Mouse (Mus musculus): ENCODE results near the gene Cabp1. TPM values are rescaled to one million over a fixed set of nuclear protein-coding genes. Genes with fewer than 3 reads are reported as not detected.

Cabp1 gene
- polyA plus RNA-seq, 1 experiment from 2014 or later: 1.2 TPM

DNA sequence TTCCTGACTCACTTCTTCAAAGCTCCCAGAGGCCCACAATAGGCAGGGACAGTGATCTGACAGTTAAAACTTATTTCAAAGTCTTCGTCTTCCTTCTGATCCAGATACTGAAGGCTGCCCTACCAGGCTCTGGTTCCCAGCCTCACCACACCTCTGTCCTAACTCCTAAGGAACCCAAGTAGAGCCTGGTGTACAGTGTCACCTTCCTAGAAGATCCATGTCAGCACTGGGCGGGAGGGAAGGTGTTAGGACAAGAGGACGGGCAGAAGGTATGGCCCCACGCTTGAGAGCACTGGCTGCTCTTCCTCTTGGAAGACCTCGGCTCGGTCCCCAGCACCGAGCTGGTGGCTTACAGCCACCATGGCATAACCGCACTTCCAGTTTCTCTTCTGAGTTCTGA, 45.8 kb downstream of the Cabp1 start:
- no peaks in the 10 kb centered on the region for H3K9me3 ChIP-seq (ENCODE audit: control insufficient read depth, low read length)
- no peak overlapping the region for H3K4me3 ChIP-seq (ENCODE audit: low read depth, low read length)
- no peak overlapping the region for H3K4me2 ChIP-seq (ENCODE audit: low read depth, low read length, severe bottlenecking)
- no peak for DNase-seq (ENCODE audit: low spot score)
- H3K4me1 ChIP-seq (replicated peaks; ENCODE audit: control insufficient read depth, insufficient read depth, low read length): no peaks in the 10 kb centered on the region
- no peak overlapping the region for H3K27ac ChIP-seq (ENCODE audit: low read depth, low read length)
- no peaks in the 10 kb centered on the region for H3K27me3 ChIP-seq (ENCODE audit: control insufficient read depth, insufficient read depth, low read length)
- no peak overlapping the region for H3K9ac ChIP-seq (ENCODE audit: low read length)
- no peak for ATAC-seq (replicated peaks; ENCODE audit: low FRiP score)
- peaks cover 16% of the 10 kb centered on the region for H3K36me3 ChIP-seq (ENCODE audit: control insufficient read depth, insufficient read depth, low read length)
- 91% methylated on average over 8 of the region's 8 CpGs for WGBS

DNA sequence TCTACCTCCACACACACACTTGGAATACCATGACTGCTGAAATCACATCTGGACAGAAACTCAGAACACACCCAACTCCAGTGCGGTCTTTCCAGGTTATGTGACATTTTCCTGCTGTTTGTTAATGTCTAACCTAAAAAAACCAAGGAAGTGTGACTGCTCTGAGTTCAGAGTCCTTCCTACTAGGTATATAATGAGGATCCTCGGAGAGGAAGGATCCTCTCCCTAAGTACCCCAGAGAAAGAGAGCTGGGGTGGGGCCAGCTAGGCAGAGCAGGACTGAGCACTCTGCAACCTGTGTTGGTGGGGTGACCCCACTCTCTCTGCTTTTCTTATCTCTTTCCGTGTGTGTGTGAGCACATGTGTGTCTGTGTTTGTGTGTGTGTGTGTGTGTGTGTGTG, 46.8 kb downstream of the Cabp1 start:
- no peak overlapping the region for H3K4me2 ChIP-seq (ENCODE audit: low read depth, low read length, severe bottlenecking)
- no peak for ATAC-seq (replicated peaks; ENCODE audit: low FRiP score)

DNA sequence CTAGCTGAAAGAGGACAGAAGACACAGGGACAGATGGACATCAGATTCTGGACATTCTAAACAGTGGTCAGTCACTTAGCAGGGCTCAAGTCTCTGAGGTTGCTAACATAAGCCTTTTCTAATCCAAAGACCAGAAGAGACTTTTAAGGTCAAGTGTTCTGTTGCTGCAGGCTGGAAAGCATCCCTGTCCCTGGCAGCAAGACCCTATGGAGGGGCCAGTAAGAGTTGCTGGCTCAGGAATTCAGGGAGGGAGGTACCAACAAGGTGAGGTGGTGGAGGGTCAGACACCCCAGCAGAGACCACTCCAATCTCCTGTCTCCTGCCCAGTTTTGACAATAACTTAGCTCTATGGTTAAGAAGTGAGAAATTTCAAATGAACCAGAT, 47.4 kb downstream of the Cabp1 start:
- H3K36me3 ChIP-seq (ENCODE audit: control insufficient read depth, insufficient read depth, low read length): peaks cover 16% of the 10 kb centered on the region
- no peak overlapping the region for H3K4me3 ChIP-seq (ENCODE audit: low read depth, low read length)
- ATAC-seq (replicated peaks; ENCODE audit: low FRiP score) (no peak), DNase-seq (ENCODE audit: low spot score) (no peak)
- no peak overlapping the region for H3K4me2 ChIP-seq (ENCODE audit: low read depth, low read length, severe bottlenecking)
- H3K9ac ChIP-seq (ENCODE audit: low read length): no peak overlapping the region
- no peaks in the 10 kb centered on the region for H3K27me3 ChIP-seq (ENCODE audit: control insufficient read depth, insufficient read depth, low read length)
- H3K4me1 ChIP-seq (replicated peaks; ENCODE audit: control insufficient read depth, insufficient read depth, low read length): no peaks in the 10 kb centered on the region
- no peak overlapping the region for H3K27ac ChIP-seq (ENCODE audit: low read depth, low read length)
- H3K9me3 ChIP-seq (ENCODE audit: control insufficient read depth, low read length): no peaks in the 10 kb centered on the region

More for the DNA sequence above, 46.8 kb downstream of the Cabp1 start:
- H3K4me1 ChIP-seq (replicated peaks; ENCODE audit: control insufficient read depth, insufficient read depth, low read length): no peaks in the 10 kb centered on the region
- DNase-seq (ENCODE audit: low spot score): no peak
- H3K27ac ChIP-seq (ENCODE audit: low read depth, low read length): no peak overlapping the region
- peaks cover 16% of the 10 kb centered on the region for H3K36me3 ChIP-seq (ENCODE audit: control insufficient read depth, insufficient read depth, low read length)
- WGBS: 95% methylated on average over 3 of the region's 3 CpGs
- no peaks in the 10 kb centered on the region for H3K27me3 ChIP-seq (ENCODE audit: control insufficient read depth, insufficient read depth, low read length)
- no peaks in the 10 kb centered on the region for H3K9me3 ChIP-seq (ENCODE audit: control insufficient read depth, low read length)
- no peak overlapping the region for H3K9ac ChIP-seq (ENCODE audit: low read length)
- no peak overlapping the region for H3K4me3 ChIP-seq (ENCODE audit: low read depth, low read length)

DNA sequence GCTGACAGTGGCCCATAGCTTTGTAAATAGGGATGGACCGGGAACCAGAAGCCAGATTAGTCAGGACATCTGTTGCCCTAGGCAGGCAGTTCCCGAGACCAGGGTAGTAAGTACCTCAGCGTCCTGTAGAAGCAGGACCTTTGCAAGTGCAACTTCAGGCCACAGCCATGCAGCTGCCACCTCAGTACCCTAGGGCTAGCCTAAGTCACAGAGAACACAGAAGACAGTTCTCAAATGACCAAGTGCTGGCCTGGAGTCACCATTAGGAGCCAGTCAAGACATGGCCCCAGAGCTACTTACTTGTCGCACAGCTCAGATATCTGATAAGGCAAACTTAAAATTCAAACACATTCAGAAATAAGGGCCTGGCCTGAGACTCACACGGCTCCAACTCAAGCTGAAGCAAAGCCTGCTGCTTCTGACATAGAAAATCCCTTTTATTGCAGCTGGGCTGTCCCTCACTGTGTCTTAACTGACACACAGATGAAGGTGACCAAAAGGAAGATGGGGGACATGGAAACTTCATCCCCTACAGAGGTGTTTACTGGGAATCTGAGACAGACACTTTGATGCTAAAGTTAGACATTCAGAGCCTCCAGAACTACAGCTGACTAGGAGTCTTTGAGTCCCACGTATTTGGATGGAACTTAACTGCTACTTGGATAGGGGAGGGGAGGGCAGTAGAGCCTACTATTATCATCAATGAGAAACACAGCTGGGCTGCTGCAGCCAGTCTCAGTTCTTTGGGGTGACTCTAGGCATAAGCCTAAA, 48.0 kb downstream of the Cabp1 start:
- no peaks in the 10 kb centered on the region for H3K9me3 ChIP-seq (ENCODE audit: control insufficient read depth, low read length)
- DNase-seq (ENCODE audit: low spot score) (no peak), ATAC-seq (replicated peaks; ENCODE audit: low FRiP score) (no peak)
- H3K4me3 ChIP-seq (ENCODE audit: low read depth, low read length): no peak overlapping the region
- no peak overlapping the region for H3K4me2 ChIP-seq (ENCODE audit: low read depth, low read length, severe bottlenecking)
- H3K36me3 ChIP-seq (ENCODE audit: control insufficient read depth, insufficient read depth, low read length): peaks cover 16% of the 10 kb centered on the region
- WGBS: 86% methylated on average over 6 of the region's 6 CpGs
- no peaks in the 10 kb centered on the region for H3K27me3 ChIP-seq (ENCODE audit: control insufficient read depth, insufficient read depth, low read length)
- H3K27ac ChIP-seq (ENCODE audit: low read depth, low read length): no peak overlapping the region
- H3K9ac ChIP-seq (ENCODE audit: low read length): no peak overlapping the region
- H3K4me1 ChIP-seq (replicated peaks; ENCODE audit: control insufficient read depth, insufficient read depth, low read length): no peaks in the 10 kb centered on the region

DNA sequence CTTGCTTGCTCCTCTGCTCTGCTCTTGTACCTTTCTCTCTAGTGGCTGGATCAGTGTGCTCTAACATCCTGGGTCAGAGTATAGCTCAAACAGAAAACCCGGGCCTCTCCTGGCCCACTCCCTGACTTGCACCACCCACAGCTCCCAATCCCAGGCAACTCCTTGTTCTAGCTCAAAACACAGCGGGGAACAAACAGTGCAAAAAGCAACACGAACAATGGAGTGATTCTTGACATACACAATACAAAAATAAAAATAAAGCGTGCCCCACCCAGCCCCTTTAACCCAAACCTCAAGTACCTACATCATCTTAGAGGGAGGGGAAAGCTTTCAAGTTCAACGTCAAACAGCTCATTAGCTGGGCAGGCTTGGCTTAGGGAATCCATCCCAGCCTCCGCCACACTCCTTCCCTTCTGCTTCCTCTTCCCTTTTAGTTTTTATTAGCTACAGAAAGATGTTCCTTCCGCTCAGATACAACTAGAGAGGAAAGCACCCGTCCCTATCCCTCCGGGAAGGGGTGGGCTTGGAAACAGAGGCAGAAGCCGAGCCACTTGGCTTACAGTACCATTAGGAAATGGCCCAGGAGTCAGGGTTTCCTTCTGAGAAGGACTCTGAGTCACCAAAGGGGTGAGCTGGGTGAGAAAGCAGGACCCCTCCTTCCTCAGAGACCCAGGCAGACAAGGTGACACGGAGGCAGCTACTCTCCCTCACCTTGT, 48.8 kb downstream of the Cabp1 start:
- ATAC-seq (replicated peaks; ENCODE audit: low FRiP score) (no peak), DNase-seq (ENCODE audit: low spot score) (no peak)
- no peak overlapping the region for H3K9ac ChIP-seq (ENCODE audit: low read length)
- H3K27me3 ChIP-seq (ENCODE audit: control insufficient read depth, insufficient read depth, low read length): no peaks in the 10 kb centered on the region
- no peaks in the 10 kb centered on the region for H3K9me3 ChIP-seq (ENCODE audit: control insufficient read depth, low read length)
- no peak overlapping the region for H3K4me2 ChIP-seq (ENCODE audit: low read depth, low read length, severe bottlenecking)
- H3K4me1 ChIP-seq (replicated peaks; ENCODE audit: control insufficient read depth, insufficient read depth, low read length): no peaks in the 10 kb centered on the region
- peaks cover 13% of the 10 kb centered on the region for H3K36me3 ChIP-seq (ENCODE audit: control insufficient read depth, insufficient read depth, low read length)
- WGBS: 81% methylated on average over 11 of the region's 11 CpGs
- no peak overlapping the region for H3K27ac ChIP-seq (ENCODE audit: low read depth, low read length)
- no peak overlapping the region for H3K4me3 ChIP-seq (ENCODE audit: low read depth, low read length)

DNA sequence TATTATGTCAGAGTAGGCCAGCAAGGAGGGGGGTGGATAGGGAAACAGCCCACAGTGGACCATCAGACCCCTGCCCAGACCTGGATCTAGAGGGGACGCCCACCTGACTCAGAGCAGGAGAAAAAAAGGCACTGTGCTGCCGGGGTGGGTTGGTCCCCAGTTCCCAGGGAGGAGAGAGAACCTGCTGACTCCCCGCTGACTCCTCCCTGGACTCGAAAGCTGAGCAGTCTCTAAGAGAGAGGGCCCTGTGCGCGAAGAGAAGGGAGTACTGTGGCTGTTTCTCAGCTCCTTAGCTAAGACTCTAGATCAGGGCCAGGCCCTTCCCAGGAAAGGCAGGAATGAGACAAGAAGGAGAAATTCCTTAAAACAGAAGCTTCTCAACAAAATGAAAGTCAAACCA, 49.7 kb downstream of the Cabp1 start:
- Histone ChIP-seq H3K27ac (ENCODE audit: low read depth, low read length) (no peak overlapping the region), H3K4me1 (replicated peaks; ENCODE audit: control insufficient read depth, insufficient read depth, low read length) (no peaks in the 10 kb centered on the region), H3K36me3 (ENCODE audit: control insufficient read depth, insufficient read depth, low read length) (peaks cover 3% of the 10 kb centered on the region), H3K27me3 (ENCODE audit: control insufficient read depth, insufficient read depth, low read length) (no peaks in the 10 kb centered on the region), H3K4me3 (ENCODE audit: low read depth, low read length) (no peak overlapping the region), H3K4me2 (ENCODE audit: low read depth, low read length, severe bottlenecking) (no peak overlapping the region), H3K9ac (ENCODE audit: low read length) (no peak overlapping the region), H3K9me3 (ENCODE audit: control insufficient read depth, low read length) (no peaks in the 10 kb centered on the region)
- ATAC-seq (replicated peaks; ENCODE audit: low FRiP score) (no peak), DNase-seq (ENCODE audit: low spot score) (no peak)
- 64% methylated on average over 6 of the region's 6 CpGs for WGBS

DNA sequence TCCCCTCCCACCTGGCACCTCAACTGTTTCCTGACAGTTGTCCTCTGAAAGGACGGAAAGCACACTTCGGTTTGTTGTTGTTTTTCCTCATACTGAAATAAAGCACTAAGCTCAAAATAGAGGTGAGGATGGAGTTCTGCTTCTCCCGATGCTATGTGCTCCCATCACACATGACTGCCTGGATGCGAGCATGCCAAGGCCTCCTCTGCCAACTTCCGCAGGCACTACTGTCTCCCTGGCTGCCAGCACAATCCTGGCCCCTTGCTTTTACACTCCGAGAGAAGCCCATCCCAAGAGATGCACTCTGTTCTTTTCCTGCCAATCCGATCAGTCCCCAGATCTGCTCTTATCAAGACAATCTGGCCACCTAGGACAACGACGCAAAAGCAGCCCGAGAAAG, 50.6 kb downstream of the Cabp1 start:
- no peaks in the 10 kb centered on the region for H3K4me1 ChIP-seq (replicated peaks; ENCODE audit: control insufficient read depth, insufficient read depth, low read length)
- H3K9ac ChIP-seq (ENCODE audit: low read length): no peak overlapping the region
- H3K27ac ChIP-seq (ENCODE audit: low read depth, low read length): no peak overlapping the region
- H3K4me3 ChIP-seq (ENCODE audit: low read depth, low read length): no peak overlapping the region
- no peaks in the 10 kb centered on the region for H3K9me3 ChIP-seq (ENCODE audit: control insufficient read depth, low read length)
- H3K36me3 ChIP-seq (ENCODE audit: control insufficient read depth, insufficient read depth, low read length): no peaks in the 10 kb centered on the region
- no peak overlapping the region for H3K4me2 ChIP-seq (ENCODE audit: low read depth, low read length, severe bottlenecking)
- DNase-seq (ENCODE audit: low spot score) (no peak), ATAC-seq (replicated peaks; ENCODE audit: low FRiP score) (no peak)
- H3K27me3 ChIP-seq (ENCODE audit: control insufficient read depth, insufficient read depth, low read length): no peaks in the 10 kb centered on the region
- 85% methylated on average over 10 of the region's 10 CpGs for WGBS

DNA sequence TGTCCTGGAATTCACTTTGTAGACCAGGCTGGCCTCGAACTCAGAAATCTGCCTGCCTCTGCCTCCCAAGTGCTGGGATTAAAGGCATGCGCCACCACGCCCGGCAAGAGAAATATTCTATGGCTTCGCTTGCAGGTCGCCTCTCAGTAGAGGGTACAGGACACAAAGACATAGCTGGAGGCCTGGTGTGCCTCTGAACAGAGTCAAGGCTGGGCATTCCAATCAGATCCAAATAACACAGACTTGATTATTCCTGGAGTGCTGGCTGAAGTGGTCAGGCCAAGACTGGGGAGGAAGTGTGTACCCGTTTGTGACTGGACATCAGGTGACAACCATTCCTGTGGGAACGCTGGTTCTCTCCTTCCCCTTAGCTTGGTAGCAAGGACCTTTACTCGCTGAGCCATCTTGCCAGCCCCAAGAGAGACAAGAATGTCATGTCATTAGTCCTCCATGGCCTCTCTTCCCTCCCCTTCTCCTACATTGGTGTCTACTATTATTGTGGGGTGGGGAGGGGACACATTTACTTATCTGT, 51.9 kb downstream of the Cabp1 start:
- Histone ChIP-seq H3K4me3 (ENCODE audit: low read depth, low read length) (no peak overlapping the region), H3K27me3 (ENCODE audit: control insufficient read depth, insufficient read depth, low read length) (no peaks in the 10 kb centered on the region), H3K36me3 (ENCODE audit: control insufficient read depth, insufficient read depth, low read length) (no peaks in the 10 kb centered on the region), H3K27ac (ENCODE audit: low read depth, low read length) (no peak overlapping the region), H3K4me2 (ENCODE audit: low read depth, low read length, severe bottlenecking) (no peak overlapping the region), H3K4me1 (replicated peaks; ENCODE audit: control insufficient read depth, insufficient read depth, low read length) (no peaks in the 10 kb centered on the region), H3K9me3 (ENCODE audit: control insufficient read depth, low read length) (no peaks in the 10 kb centered on the region), H3K9ac (ENCODE audit: low read length) (no peak overlapping the region)
- WGBS: 90% methylated on average over 9 of the region's 9 CpGs
- DNase-seq (ENCODE audit: low spot score) (no peak), ATAC-seq (replicated peaks; ENCODE audit: low FRiP score) (no peak)

All from forebrain, embryonic 11.5 days (tissue).